Mouse (Mus musculus) lung, postnatal 36 days (tissue): ENCODE data around the gene Mesd.
"Not testable (repeated sequence)": the region's sequence is repeated elsewhere in the genome, so short reads cannot be mapped to it uniquely, and the experiment has no call there.

ENCODE experiments used
- DNase-seq: peaks from one replicate; pipeline ENCODE4 v3.0.0; 2022; ENCODE audit warnings: mixed read lengths

Mesd gene

GRCm38 (mm10) chr7:83882150-83882632, 2.1 kb upstream of the Mesd start:
- no peak for DNase-seq

DNA sequence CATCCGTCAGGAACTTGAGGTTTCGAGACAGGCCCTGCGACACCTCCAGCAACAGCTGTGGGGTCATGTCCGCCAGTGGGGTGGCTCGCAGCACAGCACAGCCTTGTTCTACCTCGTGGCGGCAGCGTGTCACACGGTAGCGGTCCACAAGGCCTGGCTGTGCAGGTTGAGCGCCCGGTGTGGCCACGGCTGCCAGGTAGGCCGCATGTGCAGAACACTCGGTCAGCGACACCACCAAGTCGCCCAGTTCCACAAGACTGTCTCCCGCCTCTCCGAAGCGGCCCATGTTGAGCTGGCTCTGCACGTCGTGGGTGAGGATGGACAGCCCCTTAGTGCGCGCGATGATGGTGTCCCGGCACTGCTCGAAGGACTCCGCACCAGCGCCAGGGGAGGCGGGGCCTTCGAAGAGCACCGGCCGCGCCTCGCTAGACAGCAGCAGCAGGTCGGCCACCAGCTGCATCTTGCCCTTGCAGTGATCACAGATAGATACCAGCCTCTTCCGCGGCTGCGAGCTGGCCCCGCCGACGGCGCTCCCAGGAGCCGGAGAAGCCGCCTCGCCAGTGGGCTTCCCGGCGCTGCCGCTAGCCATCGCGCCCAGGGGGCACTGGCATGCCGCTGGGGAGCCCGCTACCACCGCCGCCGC, 1.5 kb upstream of the Mesd start:
- peak; percentile 68 for DNase-seq

- peak; percentile 86 for DNase-seq
These were observed 818 bp upstream of the Mesd start for GRCm38 (mm10) chr7:83883276-83884020.

DNA sequence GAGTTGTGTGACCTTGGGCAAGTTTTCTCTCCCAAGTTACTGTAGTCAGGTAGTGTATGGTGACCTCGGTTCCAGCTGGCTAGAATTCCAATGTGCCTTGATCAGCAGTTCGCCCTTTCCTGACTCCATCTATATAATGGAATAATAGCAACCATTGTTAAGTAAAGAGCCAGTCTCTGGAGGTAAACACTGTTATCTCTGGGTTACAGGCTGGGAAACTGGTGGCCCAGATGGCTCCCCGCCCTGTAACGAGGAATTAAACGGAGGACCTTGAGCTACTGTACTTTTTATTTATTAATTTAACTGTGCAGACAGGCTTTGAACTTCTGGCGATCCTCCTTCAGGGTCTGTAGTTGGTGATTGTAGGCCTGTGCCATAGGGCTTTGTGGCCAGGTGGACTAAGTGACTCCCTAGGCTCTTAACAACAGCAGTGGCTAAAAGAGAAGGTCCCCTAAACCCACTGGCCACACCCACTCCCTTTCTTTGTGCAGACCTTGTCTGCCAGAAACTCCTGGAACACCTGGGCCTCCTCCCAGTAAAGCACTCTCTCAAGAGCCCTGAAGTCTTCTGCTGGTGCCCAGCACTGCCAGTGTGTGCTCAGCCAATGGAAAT, 761 bp downstream of the Mesd start:
- peak; percentile 45 for DNase-seq

- DNase-seq, result peak; percentile 32
These were observed 1.6 kb downstream of the Mesd start for GRCm38 (mm10) chr7:83885835-83886234.

- DNase-seq, result peak; percentile 55
These were observed 2.3 kb downstream of the Mesd start for GRCm38 (mm10) chr7:83886366-83887129.

GRCm38 (mm10) chr7:83889383-83889782, 5.1 kb downstream of the Mesd start:
- DNase-seq, result peak; percentile 59

DNA sequence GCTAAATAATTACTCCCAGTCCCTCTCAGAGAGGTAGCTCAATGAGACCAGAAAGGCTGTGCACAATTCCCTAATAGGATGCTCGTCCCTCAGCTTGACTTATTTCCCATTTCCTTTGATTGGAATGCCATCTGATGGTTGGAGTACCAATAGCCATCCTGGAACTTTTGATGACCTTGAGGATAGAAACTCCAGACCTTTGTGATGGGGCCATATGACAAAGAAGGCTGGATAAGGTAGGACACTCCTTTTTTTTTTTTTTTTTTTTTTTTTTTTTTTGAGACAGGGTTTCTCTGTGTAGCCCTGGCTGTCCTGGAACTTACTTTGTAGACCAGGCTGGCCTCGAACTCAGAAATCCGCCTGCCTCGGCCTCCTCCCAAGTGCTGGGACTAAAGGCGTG, 5.7 kb downstream of the Mesd start:
- not testable (repeated sequence) for DNase-seq

GRCm38 (mm10) chr7:83891433-83892332, 7.4 kb downstream of the Mesd start:
- peak; percentile 100 for DNase-seq

DNA sequence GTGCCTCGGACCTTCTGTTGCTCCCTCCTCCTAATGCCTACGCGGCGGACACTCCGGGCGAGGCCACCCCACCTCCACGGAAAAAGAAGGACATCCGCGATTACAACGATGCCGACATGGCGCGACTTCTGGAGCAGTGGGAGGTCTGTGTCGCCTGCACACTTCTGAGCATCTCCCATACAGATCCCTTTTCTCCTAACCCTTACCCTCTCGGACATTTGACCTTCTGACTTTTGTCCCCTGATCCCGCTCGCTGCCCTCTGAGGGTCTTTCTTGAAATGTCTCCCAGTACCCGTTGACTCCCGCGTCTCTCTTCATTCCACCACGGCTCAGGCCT, 8.0 kb downstream of the Mesd start:
- no peak for DNase-seq

DNA sequence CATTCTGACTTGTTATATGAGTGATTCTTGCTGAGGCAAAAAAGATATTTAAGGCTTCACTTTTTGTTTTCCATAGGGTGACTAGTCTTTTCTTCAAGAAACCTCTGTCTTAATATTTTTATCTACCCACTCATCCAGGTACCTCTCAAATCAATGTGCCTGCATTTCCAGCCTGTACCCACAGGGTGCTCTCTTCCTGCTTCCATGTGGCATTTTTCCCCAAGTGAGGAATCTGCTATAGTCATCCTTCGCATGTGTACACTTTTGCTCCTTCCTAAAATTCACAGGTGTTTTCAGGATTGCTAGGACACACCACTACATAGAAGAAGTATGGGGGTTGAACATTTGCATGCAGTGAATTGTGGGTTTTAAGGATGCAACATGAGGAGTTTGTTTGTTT, 10.1 kb downstream of the Mesd start:
- DNase-seq, result no peak

DNA sequence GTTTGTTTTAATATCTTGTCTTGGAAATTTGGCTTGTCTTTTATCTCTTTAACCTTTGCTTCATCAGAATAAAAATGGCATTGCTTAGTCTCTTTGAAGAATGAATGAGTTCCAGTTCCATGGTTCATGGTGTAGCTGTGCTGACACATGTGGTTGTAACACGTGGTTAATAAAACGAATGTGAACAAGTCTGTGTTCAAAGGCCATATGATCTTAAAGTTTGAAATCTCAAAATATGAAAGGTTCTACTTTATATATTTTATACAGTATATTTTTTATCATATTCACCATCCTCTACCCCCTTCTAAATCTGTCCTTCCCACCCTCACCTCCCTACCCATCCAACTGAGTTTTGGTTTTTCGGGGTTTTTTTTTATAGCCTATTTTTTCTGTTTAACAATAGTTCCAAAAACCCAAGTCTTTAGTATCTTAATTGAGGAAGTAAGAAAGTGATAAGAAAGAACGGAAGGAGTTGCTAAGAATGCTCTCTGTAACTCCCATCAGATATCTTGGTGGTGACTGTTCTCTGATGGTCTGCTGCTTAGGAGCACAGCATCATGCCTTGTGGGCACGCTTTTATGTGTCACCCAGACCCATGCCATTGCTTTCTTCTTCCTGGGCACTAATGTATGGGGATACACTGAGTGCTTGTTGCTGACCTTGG, 11.9 kb downstream of the Mesd start:
- DNase-seq, result no peak

DNA sequence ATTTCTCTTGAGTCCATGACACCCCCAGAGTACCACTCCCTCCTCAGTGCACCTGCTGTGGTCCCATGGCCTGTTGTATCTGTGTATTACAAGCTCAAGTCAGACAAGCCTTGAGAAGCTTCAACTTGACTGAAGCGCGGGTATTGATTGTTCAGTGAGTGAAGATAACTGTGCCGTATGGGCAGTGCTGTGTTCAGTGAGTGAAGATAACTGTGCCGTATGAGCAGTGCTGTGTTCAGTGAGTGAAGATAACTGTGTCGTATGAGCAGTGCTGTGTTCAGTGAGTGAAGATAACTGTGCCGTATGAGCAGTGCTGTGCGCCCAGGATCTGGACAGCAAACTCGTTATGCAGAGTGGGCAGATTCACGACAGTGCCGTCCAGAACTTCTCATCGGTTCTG, 14.0 kb downstream of the Mesd start:
- no peak for DNase-seq

DNA sequence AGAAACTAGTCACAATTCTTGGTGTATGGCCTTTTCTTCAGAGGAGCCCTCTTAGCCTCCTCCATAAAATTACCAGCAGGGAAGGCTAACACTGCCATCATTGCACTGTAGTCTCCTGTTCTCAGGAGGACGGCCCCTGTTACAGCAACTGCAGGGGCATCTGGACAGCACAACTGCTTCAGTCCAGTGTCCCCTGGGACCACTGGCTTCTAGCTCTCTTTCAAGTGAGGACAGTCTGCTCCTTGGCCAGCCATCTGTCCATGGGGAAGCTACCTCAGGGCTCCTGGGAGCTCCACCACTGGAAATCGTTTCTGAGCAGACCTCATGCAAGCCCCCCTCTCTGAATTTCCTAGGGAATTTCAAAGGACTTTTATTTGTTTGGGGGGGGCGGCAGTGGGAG, 16.3 kb downstream of the Mesd start:
- no peak for DNase-seq

- no peak for DNase-seq
These were observed 17.2 kb downstream of the Mesd start for GRCm38 (mm10) chr7:83901425-83901824.

DNA sequence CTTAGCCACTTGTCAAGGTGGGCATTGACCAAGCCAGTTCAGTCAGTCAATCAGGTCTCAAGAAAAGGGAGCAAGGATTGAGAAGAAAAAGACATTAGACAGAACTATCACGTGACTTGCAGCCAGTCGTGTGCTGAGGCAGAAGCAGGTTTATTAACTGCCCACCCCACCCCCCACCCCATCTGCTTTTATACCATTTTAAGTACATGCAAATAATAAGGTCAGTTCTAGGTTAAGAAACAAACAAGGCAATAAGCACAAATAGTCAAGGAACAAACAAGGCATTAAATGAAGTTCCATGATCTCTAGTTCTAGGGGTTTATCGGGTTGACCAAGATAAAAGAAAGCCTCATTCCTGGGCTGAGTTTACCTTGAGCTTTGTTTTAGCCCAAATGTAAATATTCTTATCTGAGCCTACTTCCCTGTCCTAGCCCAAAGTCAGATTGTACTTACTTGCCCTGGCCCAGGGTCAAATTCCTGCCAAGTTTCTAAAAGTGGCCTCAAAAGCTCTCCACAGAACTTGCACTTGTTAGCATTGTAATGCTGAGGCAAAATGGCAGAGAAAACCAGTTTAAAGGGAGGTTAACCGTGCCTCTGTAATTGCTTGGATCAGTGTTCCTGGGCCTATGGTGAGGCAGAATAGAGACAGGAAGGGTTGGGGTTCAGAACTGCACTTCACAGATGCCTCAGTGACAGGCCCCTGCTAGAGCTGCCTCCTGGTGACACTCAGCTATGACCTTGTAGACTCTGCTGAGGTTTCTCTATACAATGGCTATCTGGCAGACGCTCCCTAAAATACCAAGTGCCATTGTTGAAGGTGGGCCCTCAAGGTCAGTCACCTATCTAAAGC, 18.3 kb downstream of the Mesd start:
- no peak for DNase-seq

DNA sequence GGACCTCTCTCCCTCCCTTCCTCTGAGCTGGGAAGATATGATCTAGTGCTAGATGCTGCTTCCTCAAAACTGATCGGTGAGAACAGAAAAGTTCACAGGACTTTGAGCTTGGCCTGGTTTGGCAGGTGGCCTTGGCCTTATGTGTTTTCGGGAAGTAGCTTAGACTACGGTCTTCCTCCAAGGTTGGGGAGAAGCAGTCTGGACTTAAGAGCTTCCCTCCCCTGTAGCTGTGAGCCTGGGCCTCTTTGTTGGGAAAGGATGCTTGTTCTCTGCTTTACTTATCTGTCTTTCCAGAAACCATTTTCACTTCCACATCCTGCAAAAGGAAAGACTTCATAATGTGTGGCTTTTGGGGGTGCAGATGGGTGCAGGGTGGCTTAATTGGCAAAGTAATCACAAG, 20.6 kb downstream of the Mesd start:
- no peak for DNase-seq

GRCm38 (mm10) chr7:83911909-83912308, 27.6 kb downstream of the Mesd start:
- DNase-seq, result no peak

GRCm38 (mm10) chr7:83913405-83913932, 29.2 kb downstream of the Mesd start:
- DNase-seq, result no peak

DNA sequence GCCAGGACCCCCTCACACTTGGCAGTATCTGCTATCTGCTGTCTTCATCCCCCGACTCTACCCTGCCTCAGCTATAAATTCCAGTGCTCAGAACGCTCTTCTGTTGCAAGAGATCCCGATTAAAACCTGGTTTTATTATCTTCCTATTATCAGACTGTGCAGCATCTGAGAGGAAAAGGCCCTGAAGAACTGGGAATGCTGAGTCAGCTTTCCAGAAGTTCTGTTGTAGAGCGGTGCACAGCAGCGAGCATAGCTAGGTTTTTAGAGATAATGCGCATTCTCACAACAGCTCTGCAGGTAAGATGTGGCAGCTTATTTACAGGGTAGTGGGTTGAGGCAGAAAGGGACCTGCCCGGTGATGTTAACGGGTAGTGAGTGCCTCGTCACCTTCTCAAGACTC, 29.7 kb downstream of the Mesd start:
- no peak for DNase-seq
